Mouse (Mus musculus) CH12.LX (cell line): ENCODE data around the gene Gab1. TPM values are rescaled to one million over a fixed set of nuclear protein-coding genes. Genes with fewer than 3 reads are reported as not detected.

ENCODE experiments used
- DNase-seq: peaks from one replicate; pipeline ENCODE4 v3.0.0-alpha.2; 2013; ENCODE audit errors: extremely low read depth
- H3K27ac ChIP-seq: 2 replicates; pipeline ENCODE4 v1.5.1; 2012; ENCODE audit warnings: low read depth, mild to moderate bottlenecking, control low read depth, moderate library complexity; ENCODE audit not compliant: insufficient read depth
- H3K27me3 ChIP-seq: replicated peaks from 2 replicates; pipeline ENCODE3; 2012; ENCODE audit warnings: inconsistent platforms
- H3K36me3 ChIP-seq, 2 experiments: replicated peaks in 1 of 2; 2 replicates each; pipeline versions ENCODE3 to v1.6.1; 2012; ENCODE audit warnings: inconsistent platforms in 1 of 2, low read length in 1 of 2, mild to moderate bottlenecking in 1 of 2, mixed read lengths in 1 of 2, moderate library complexity in 1 of 2; ENCODE audit not compliant: control insufficient read depth in 1 of 2, insufficient read depth in 1 of 2
- H3K4me1 ChIP-seq, 2 experiments: 2 replicates each; pipeline ENCODE4 v1.6.1; 2012; ENCODE audit warnings: inconsistent platforms in 1 of 2, moderate library complexity in 1 of 2; ENCODE audit not compliant: insufficient read depth in 2 of 2, control insufficient read depth in 1 of 2
- H3K4me2 ChIP-seq: 2 replicates; pipeline ENCODE4 v1.6.1; 2012; ENCODE audit warnings: low read depth, mild to moderate bottlenecking, control low read depth; ENCODE audit not compliant: poor library complexity, insufficient read depth, severe bottlenecking
- H3K4me3 ChIP-seq, 3 experiments: fragments of 150-350 bp in 1 of 3; sonication (generic) in 1 of 3; replicated peaks in 1 of 3; 2 replicates each; pipeline versions ENCODE3 to v1.5.1; 2011 to 2012; ENCODE audit warnings: low read depth in 2 of 3, low read length in 2 of 3, mild to moderate bottlenecking in 2 of 3, moderate library complexity in 2 of 3, control low read depth in 1 of 3, improper control_type of control experiment in 1 of 3, inconsistent platforms in 1 of 3, mixed read lengths in 1 of 3; ENCODE audit not compliant: poor library complexity in 1 of 3
- H3K79me2 ChIP-seq: replicated peaks from 2 replicates; pipeline ENCODE4 v1.6.1; 2012; ENCODE audit warnings: mild to moderate bottlenecking, moderate library complexity; ENCODE audit not compliant: control insufficient read depth, poor library complexity, insufficient read depth, severe bottlenecking; ENCODE audit errors: extremely low read depth
- H3K9ac ChIP-seq: 2 replicates; pipeline ENCODE4 v1.6.1; 2012; ENCODE audit warnings: low read depth, mild to moderate bottlenecking, control low read depth, moderate library complexity; ENCODE audit not compliant: insufficient read depth
- H3K9me3 ChIP-seq: replicated peaks from 2 replicates; pipeline ENCODE3; 2012; ENCODE audit warnings: low read length, inconsistent platforms, mixed read lengths
- BHLHE40 ChIP-seq: IDR thresholded peaks from 2 replicates; pipeline ENCODE4 v1.6.1; 2011; ENCODE audit warnings: mild to moderate bottlenecking, low read depth, low read length, improper control_type of control experiment
- CHD1 ChIP-seq: IDR thresholded peaks from 2 replicates; pipeline ENCODE4 v1.6.1; 2012; ENCODE audit warnings: low read depth, low read length, improper control_type of control experiment, inconsistent platforms
- CHD2 ChIP-seq: IDR thresholded peaks from 2 replicates; pipeline ENCODE4 v1.6.1; 2011; ENCODE audit warnings: low read length, improper control_type of control experiment
- CTCF ChIP-seq, 2 experiments: IDR thresholded peaks in 1 of 2; conservative IDR thresholded peaks in 1 of 2; 2 replicates each; pipeline ENCODE4 v1.5.1; 2011 to 2012; ENCODE audit warnings: low read depth in 2 of 2, low read length in 2 of 2, improper control_type of control experiment in 1 of 2, inconsistent platforms in 1 of 2, mild to moderate bottlenecking in 1 of 2, moderate library complexity in 1 of 2
- E2F4 ChIP-seq: IDR thresholded peaks from 2 replicates; pipeline ENCODE4 v1.6.1; 2011; ENCODE audit warnings: low read depth, low read length, improper control_type of control experiment; ENCODE audit not compliant: insufficient replicate concordance
- ELF1 ChIP-seq: IDR thresholded peaks from 2 replicates; pipeline ENCODE4 v1.6.1; 2014; ENCODE audit warnings: low read depth, mild to moderate bottlenecking, inconsistent platforms, low read length, improper control_type of control experiment
- EP300 ChIP-seq: IDR thresholded peaks from 2 replicates; pipeline ENCODE4 v1.6.1; 2011; ENCODE audit warnings: low read length, improper control_type of control experiment
- HCFC1 ChIP-seq: IDR thresholded peaks from 2 replicates; pipeline ENCODE4 v1.6.1; 2012; ENCODE audit warnings: low read depth, mild to moderate bottlenecking, inconsistent platforms, low read length, improper control_type of control experiment
- IRF4 ChIP-seq: IDR thresholded peaks from 2 replicates; pipeline ENCODE4 v1.6.1; 2014; ENCODE audit warnings: low read depth, mild to moderate bottlenecking, inconsistent platforms, low read length, improper control_type of control experiment
- JUND ChIP-seq: conservative IDR thresholded peaks from 2 replicates; pipeline ENCODE4 v1.6.1; 2011; ENCODE audit warnings: low read depth, low read length, improper control_type of control experiment
- MAZ ChIP-seq: IDR thresholded peaks from 2 replicates; pipeline ENCODE4 v1.6.1; 2012; ENCODE audit warnings: low read depth, mild to moderate bottlenecking, inconsistent platforms, low read length, improper control_type of control experiment, moderate library complexity
- MEF2A ChIP-seq: IDR thresholded peaks from 2 replicates; pipeline ENCODE4 v1.6.1; 2014; ENCODE audit warnings: low read depth, mild to moderate bottlenecking, inconsistent platforms, low read length, improper control_type of control experiment, borderline replicate concordance
- NELFE ChIP-seq: IDR thresholded peaks from 2 replicates; pipeline ENCODE4 v1.6.1; 2011; ENCODE audit warnings: low read depth, low read length, improper control_type of control experiment
- NRF1 ChIP-seq: IDR thresholded peaks from 2 replicates; pipeline ENCODE4 v1.6.1; 2014; ENCODE audit warnings: low read depth, mild to moderate bottlenecking, inconsistent platforms, low read length, improper control_type of control experiment, moderate library complexity
- POLR2A ChIP-seq: IDR thresholded peaks from 2 replicates; pipeline ENCODE4 v1.6.1; 2011; ENCODE audit warnings: low read depth, mild to moderate bottlenecking, improper control_type of control experiment, low read length
- POLR2AphosphoS2 ChIP-seq: IDR thresholded peaks from 2 replicates; pipeline ENCODE4 v1.6.1; 2011; ENCODE audit warnings: low read depth, low read length, improper control_type of control experiment
- SIN3A ChIP-seq: IDR thresholded peaks from 2 replicates; pipeline ENCODE4 v1.6.1; 2012; ENCODE audit warnings: low read length, improper control_type of control experiment, inconsistent platforms
- SMC3 ChIP-seq: IDR thresholded peaks from 2 replicates; pipeline ENCODE4 v1.6.1; 2011; ENCODE audit warnings: low read depth, low read length, improper control_type of control experiment
- TBP ChIP-seq: conservative IDR thresholded peaks from 2 replicates; pipeline ENCODE4 v1.6.1; 2011; ENCODE audit warnings: low read depth, low read length, improper control_type of control experiment
- TCF12 ChIP-seq: IDR thresholded peaks from 2 replicates; pipeline ENCODE4 v1.6.1; 2014; ENCODE audit warnings: low read depth, mild to moderate bottlenecking, inconsistent platforms, low read length, improper control_type of control experiment
- USF1 ChIP-seq: IDR thresholded peaks from 2 replicates; pipeline ENCODE4 v1.6.1; 2014; ENCODE audit warnings: low read depth, mild to moderate bottlenecking, inconsistent platforms, low read length, improper control_type of control experiment
- USF2 ChIP-seq: conservative IDR thresholded peaks from 2 replicates; pipeline ENCODE4 v1.6.1; 2011; ENCODE audit warnings: low read depth, low read length, improper control_type of control experiment
- ZKSCAN1 ChIP-seq: IDR thresholded peaks from 2 replicates; pipeline ENCODE4 v1.6.1; 2012; ENCODE audit warnings: low read depth, inconsistent platforms, low read length, improper control_type of control experiment, borderline replicate concordance
- ZMIZ1 ChIP-seq: IDR thresholded peaks from 2 replicates; pipeline ENCODE4 v1.6.1; 2012; ENCODE audit warnings: low read depth, mild to moderate bottlenecking, inconsistent platforms, low read length, improper control_type of control experiment
- ZNF384 ChIP-seq: IDR thresholded peaks from 2 replicates; pipeline ENCODE4 v1.6.1; 2012; ENCODE audit warnings: low read depth, low read length, improper control_type of control experiment, inconsistent platforms
- dilution Hi-C: fragments of 300-500 bp; cut with MboI; formaldehyde crosslinking; loops from 2 replicates; pipeline ENCODE4 v1.14.3; 2020; ENCODE audit warnings: low sequenced_read_pairs; ENCODE audit not compliant: extremely low pct_unique_long_range_greater_than_20kb, extremely low pct_ligation_motif_present
- in situ Hi-C: fragments of 300-500 bp; cut with MboI; formaldehyde crosslinking; loops from 3 replicates; pipeline ENCODE4 v1.14.3; 2019; ENCODE audit warnings: low sequenced_read_pairs, low pct_ligation_motif_present, low pct_unique_long_range_greater_than_20kb, mixed read lengths
- polyA plus RNA-seq: library from polyadenylated mRNA; unstranded; fragments of >175 nt; gene quantifications from 2 replicates; pipeline ENCODE4 v1.2.1, GENCODE M21; 2012; ENCODE audit warnings: low read depth; ENCODE audit not compliant: insufficient read length
- total RNA-seq, 2 experiments: library from RNA; depleted of rRNA; stranded (reverse); fragments of 300-350 nt in 1 of 2; fragments of >200 nt in 1 of 2; gene quantifications; 2 replicates each; pipeline ENCODE4 v1.2.3; 2012 to 2014

The Gab1 gene
- total and polyA plus RNA-seq, 3 experiments = 0.08 TPM; not detected in 2

DNA sequence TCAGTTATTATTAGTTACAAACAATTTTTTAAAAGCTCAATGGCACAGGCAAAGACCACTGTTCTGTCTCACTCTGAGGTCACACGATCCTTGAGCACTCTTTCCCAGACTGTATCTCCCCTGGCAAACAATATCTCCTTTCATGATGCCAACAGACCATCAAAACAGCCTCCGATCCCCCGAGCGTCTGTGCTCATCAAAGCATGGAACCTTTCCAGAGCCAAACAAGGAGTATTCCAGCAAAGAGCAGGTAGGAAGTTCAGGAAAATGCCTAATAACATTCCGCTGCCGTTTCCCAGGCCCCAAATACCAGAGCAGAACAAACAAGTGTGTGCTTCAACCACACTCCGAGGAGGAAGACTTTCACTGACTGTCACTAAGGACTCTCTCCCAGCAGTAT lies 50.2 kb downstream of the Gab1 start:
- Histone ChIP-seq H3K27me3 (no peaks in the 10 kb centered on the region), H3K4me2 (no peak overlapping the region), H3K4me1 (peaks cover 8 to 18% of the 10 kb centered on the region in 2 experiments; a peak in 3 of 4 replicates), H3K36me3 (no peaks in the 10 kb centered on the region), H3K79me2 (no peaks in the 10 kb centered on the region), H3K9ac (no peak overlapping the region), H3K27ac (no peak overlapping the region), H3K4me3 (no peak overlapping the region), H3K9me3 (no peaks in the 10 kb centered on the region)
- dilution Hi-C loops = no loop called here
- TF ChIP-seq NRF1 (no peak), JUND (no peak), ZMIZ1 (no peak), IRF4 (no peak), POLR2A (no peak), USF1 (no peak), EP300 (no peak), TBP (no peak), CHD1 (no peak), SIN3A (no peak), MEF2A (no peak)
- DNase-seq = no peak
- in situ Hi-C loops = no loop called here

DNA sequence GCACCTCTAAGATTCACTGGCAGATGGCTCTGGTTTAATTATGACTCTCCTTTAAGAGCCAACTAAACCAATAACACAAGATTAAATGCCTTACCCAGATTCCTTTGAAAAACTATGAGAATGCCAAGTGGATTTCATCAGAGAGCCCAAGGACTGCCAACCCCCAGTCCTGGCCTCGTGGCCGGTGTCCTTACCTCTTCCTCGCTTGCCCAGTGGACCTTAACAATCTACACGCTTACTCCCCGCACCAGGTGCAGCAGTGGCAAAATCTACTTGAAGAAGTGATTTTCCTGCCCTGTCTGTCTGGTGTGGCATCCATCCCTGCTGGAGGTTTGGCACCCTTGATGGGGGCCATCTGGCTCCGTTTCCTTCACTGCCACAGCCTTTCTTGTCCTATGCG lies 53.3 kb downstream of the Gab1 start:
- Histone ChIP-seq H3K27me3 (no peaks in the 10 kb centered on the region), H3K36me3 (no peaks in the 10 kb centered on the region), H3K9me3 (no peaks in the 10 kb centered on the region), H3K27ac (no peak overlapping the region), H3K4me1 (0 out of 4 replicates have a peak, but pooled peaks cover 0 to 4% of the 10 kb centered on the region in 2 experiments), H3K4me2 (no peak overlapping the region), H3K9ac (no peak overlapping the region), H3K4me3 (no peak overlapping the region), H3K79me2 (no peaks in the 10 kb centered on the region)
- no peak for DNase-seq
- no peak for TF ChIP-seq MAZ
- no peak for TF ChIP-seq CHD1
- TF ChIP-seq USF1 = no peak
- no peak for TF ChIP-seq E2F4
- in situ Hi-C loops (no loop called here), dilution Hi-C loops (no loop called here)

DNA sequence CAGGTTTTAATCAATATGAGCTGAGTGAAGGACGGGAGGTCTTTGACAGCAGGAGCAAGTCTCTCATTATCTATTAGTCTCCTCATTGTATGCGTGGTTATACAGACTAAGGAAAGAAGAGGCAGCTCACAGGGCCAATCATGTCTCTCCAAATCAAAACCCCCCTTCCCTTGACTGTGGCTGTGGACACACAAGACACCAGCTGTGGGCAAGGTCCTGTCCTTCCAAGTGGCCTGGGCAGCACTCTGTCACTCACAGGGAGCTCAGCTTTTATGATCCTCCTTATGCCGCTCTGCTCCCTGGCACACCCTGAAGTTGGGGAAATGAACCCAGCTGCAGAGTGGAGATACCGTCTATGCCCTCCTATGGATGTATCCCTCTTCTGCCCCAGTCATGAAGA lies 55.2 kb downstream of the Gab1 start:
- DNase-seq = no peak
- TF ChIP-seq SMC3 (no peak), ZMIZ1 (no peak), EP300 (no peak), ZNF384 (no peak), ZKSCAN1 (no peak), ELF1 (no peak), JUND (no peak), CTCF (conservative IDR thresholded peaks at IDR 0.05 in 1 of 2, IDR thresholded peaks at IDR 0.05 in 1 of 2; ENCODE audit: low read depth in 2 of 2, low read length in 2 of 2) (no peak), CHD2 (no peak), MEF2A (no peak), POLR2AphosphoS2 (no peak), USF2 (no peak), TCF12 (no peak), NELFE (no peak), CHD1 (no peak), BHLHE40 (no peak), HCFC1 (no peak)
- TF ChIP-seq, all 38 proteins: peak for 0
- no peak overlapping the region for H3K27ac ChIP-seq
- H3K4me3 ChIP-seq = no peak overlapping the region
- H3K4me1 ChIP-seq = 0 out of 4 replicates have a peak, but pooled peaks cover 0 to 4% of the 10 kb centered on the region in 2 experiments
- H3K79me2 ChIP-seq = no peaks in the 10 kb centered on the region
- in situ Hi-C loops (no loop called here), dilution Hi-C loops (no loop called here)
- H3K9me3 ChIP-seq = no peaks in the 10 kb centered on the region
- no peaks in the 10 kb centered on the region for H3K27me3 ChIP-seq
- no peak overlapping the region for H3K9ac ChIP-seq
- H3K4me2 ChIP-seq = no peak overlapping the region
- no peaks in the 10 kb centered on the region for H3K36me3 ChIP-seq
